Mouse (Mus musculus) liver, embryonic 16.5 days (tissue): ENCODE data around the gene Gata2. TPM values are rescaled to one million over a fixed set of nuclear protein-coding genes. Genes with fewer than 3 reads are reported as not detected.

Experiments used
- ATAC-seq: fragments of 200-750 bp; cut with Nextera tagmentation; 2 replicates; pipeline ENCODE4 v1.8.0; 2017; ENCODE audit warnings: low read depth, mild to moderate bottlenecking, moderate number of reproducible peaks, moderate library complexity
- H3K27ac ChIP-seq: fragments of 300-500 bp; sonication (generic); 2 replicates; pipeline ENCODE4 v1.5.1; 2014; ENCODE audit warnings: mild to moderate bottlenecking, low read length
- H3K27me3 ChIP-seq: fragments of 300-500 bp; sonication (generic); 2 replicates; pipeline ENCODE4 v1.6.1; 2014; ENCODE audit warnings: low read depth, low read length, mixed read lengths; ENCODE audit not compliant: control insufficient read depth, insufficient read depth
- H3K36me3 ChIP-seq: fragments of 300-500 bp; sonication (generic); 2 replicates; pipeline ENCODE4 v1.6.1; 2014; ENCODE audit warnings: mild to moderate bottlenecking; ENCODE audit not compliant: control insufficient read depth, insufficient read depth
- H3K4me1 ChIP-seq: fragments of 300-500 bp; sonication (generic); 2 replicates; pipeline ENCODE4 v1.6.1; 2014; ENCODE audit warnings: low read depth, low read length, mixed read lengths; ENCODE audit not compliant: control insufficient read depth
- H3K4me2 ChIP-seq: fragments of 300-500 bp; sonication (generic); 2 replicates; pipeline ENCODE4 v1.6.1; 2014; ENCODE audit warnings: low read depth, low read length, mixed read lengths
- H3K4me3 ChIP-seq: fragments of 300-500 bp; sonication (generic); 2 replicates; pipeline ENCODE4 v1.5.1; 2014; ENCODE audit warnings: low read depth, mild to moderate bottlenecking, low read length
- H3K9ac ChIP-seq: fragments of 300-500 bp; sonication (generic); 2 replicates; pipeline ENCODE4 v1.6.1; 2014; ENCODE audit warnings: low read depth, low read length
- H3K9me3 ChIP-seq: fragments of 300-500 bp; sonication (generic); replicated peaks from 2 replicates; pipeline ENCODE4 v1.6.1; 2016; ENCODE audit warnings: low read length; ENCODE audit not compliant: control insufficient read depth
- WGBS: fragments of 180-500 bp; shearing (Covaris S2); extraction: QIAGEN DNeasy Blood & Tissue Kit; methylation state at CpG from one replicate; pipeline ENCODE4 v1.1.7; 2014; ENCODE audit not compliant: insufficient replicate concordance; 5-methylcytosine and 5-hydroxymethylcytosine counted together
- polyA plus RNA-seq: library from polyadenylated mRNA; unstranded; fragments of >200 nt; fragmentation: Nextera tagmentation; extraction: Ambion mirVana; gene quantifications from 2 replicates; pipeline ENCODE4 v1.2.1, GENCODE M21; 2015

Gene Gata2
- polyA plus RNA-seq, 1 experiment from 2014 or later = 3.0 TPM

GRCm38 (mm10) chr6:88216199-88216598 is 22.5 kb downstream of the Gata2 start:
- 61% methylated on average over 4 of the region's 4 CpGs for WGBS
- no peaks in the 10 kb centered on the region for H3K36me3 ChIP-seq
- H3K27ac ChIP-seq = no peak overlapping the region
- no peak overlapping the region for H3K4me2 ChIP-seq
- H3K9ac ChIP-seq = no peak overlapping the region
- no peaks in the 10 kb centered on the region for H3K4me1 ChIP-seq
- peaks cover 2% of the 10 kb centered on the region for H3K9me3 ChIP-seq
- no peak for ATAC-seq
- H3K27me3 ChIP-seq = no peaks in the 10 kb centered on the region; the same call in 1 of the 2 replicates
- H3K4me3 ChIP-seq = no peak overlapping the region

- Histone ChIP-seq H3K9me3 (peaks cover 2% of the 10 kb centered on the region), H3K4me1 (no peaks in the 10 kb centered on the region), H3K27ac (no peak overlapping the region), H3K4me3 (no peak overlapping the region), H3K36me3 (no peaks in the 10 kb centered on the region), H3K4me2 (no peak overlapping the region), H3K9ac (no peak overlapping the region), H3K27me3 (no peaks in the 10 kb centered on the region; the same call in 1 of the 2 replicates)
- 27% methylated on average over 4 of the region's 4 CpGs for WGBS
- ATAC-seq = no peak
These were observed 25.4 kb downstream of the Gata2 start for GRCm38 (mm10) chr6:88219094-88219493.

- ATAC-seq = no peak
These were observed 28.3 kb downstream of the Gata2 start, which contains the start of gene Dnajb8 for GRCm38 (mm10) chr6:88221968-88222367. Gene Dnajb8 (plus strand): TSS chr6:88222268.

GRCm38 (mm10) chr6:88226570-88226994 is 32.9 kb downstream of the Gata2 start:
- H3K36me3 ChIP-seq = no peaks in the 10 kb centered on the region
- H3K9me3 ChIP-seq = no peaks in the 10 kb centered on the region
- no peaks in the 10 kb centered on the region for H3K4me1 ChIP-seq
- no peak overlapping the region for H3K27ac ChIP-seq
- no peak for ATAC-seq
- no peak overlapping the region for H3K4me3 ChIP-seq
- H3K4me2 ChIP-seq = no peak overlapping the region
- peaks cover 18% of the 10 kb centered on the region for H3K27me3 ChIP-seq
- WGBS = 18% methylated on average over 5 of the region's 5 CpGs
- H3K9ac ChIP-seq = no peak overlapping the region

More at GRCm38 (mm10) chr6:88221968-88222367, 28.3 kb downstream of the Gata2 start, which contains the start of gene Dnajb8:
- no peaks in the 10 kb centered on the region for H3K4me1 ChIP-seq
- no peak within 1 kb of the TSS for H3K4me2 ChIP-seq
- 47% methylated on average over 10 of the region's 10 CpGs for WGBS
- peaks cover 2% of the 10 kb centered on the region for H3K9me3 ChIP-seq
- H3K27me3 ChIP-seq = no peaks in the 10 kb centered on the region; the same call in 1 of the 2 replicates
- no peak within 1 kb of the TSS for H3K9ac ChIP-seq
- H3K36me3 ChIP-seq = no peaks in the 10 kb centered on the region
- no peak within 1 kb of the TSS for H3K27ac ChIP-seq
- no peak within 1 kb of the TSS for H3K4me3 ChIP-seq

GRCm38 (mm10) chr6:88227537-88227936 is 33.8 kb downstream of the Gata2 start:
- no peak for ATAC-seq
- Histone ChIP-seq H3K9me3 (no peaks in the 10 kb centered on the region), H3K27me3 (peaks cover 21% of the 10 kb centered on the region), H3K27ac (no peak overlapping the region), H3K4me3 (no peak overlapping the region), H3K9ac (no peak overlapping the region), H3K36me3 (no peaks in the 10 kb centered on the region), H3K4me2 (no peak overlapping the region), H3K4me1 (no peaks in the 10 kb centered on the region)
- WGBS = 45% methylated on average over 7 of the region's 7 CpGs

GRCm38 (mm10) chr6:88229221-88229620 is 35.5 kb downstream of the Gata2 start:
- H3K27me3 ChIP-seq = peaks cover 29% of the 10 kb centered on the region
- ATAC-seq = no peak
- no peak overlapping the region for H3K4me2 ChIP-seq
- H3K9me3 ChIP-seq = no peaks in the 10 kb centered on the region
- 43% methylated on average over 12 of the region's 12 CpGs for WGBS
- no peak overlapping the region for H3K9ac ChIP-seq
- H3K36me3 ChIP-seq = no peaks in the 10 kb centered on the region
- no peaks in the 10 kb centered on the region for H3K4me1 ChIP-seq
- no peak overlapping the region for H3K4me3 ChIP-seq
- H3K27ac ChIP-seq = no peak overlapping the region

GRCm38 (mm10) chr6:88231821-88232220 is 38.1 kb downstream of the Gata2 start:
- H3K27me3 ChIP-seq = peaks cover 53% of the 10 kb centered on the region
- no peak overlapping the region for H3K27ac ChIP-seq
- no peak overlapping the region for H3K4me3 ChIP-seq
- no peak overlapping the region for H3K4me2 ChIP-seq
- no peaks in the 10 kb centered on the region; the same call in 1 of the 2 replicates for H3K4me1 ChIP-seq
- H3K9ac ChIP-seq = no peak overlapping the region
- ATAC-seq = no peak
- 56% methylated on average over 7 of the region's 7 CpGs for WGBS
- no peaks in the 10 kb centered on the region for H3K9me3 ChIP-seq
- no peaks in the 10 kb centered on the region for H3K36me3 ChIP-seq

GRCm38 (mm10) chr6:88232221-88232620 is 38.5 kb downstream of the Gata2 start:
- H3K9ac ChIP-seq = no peak overlapping the region
- no peaks in the 10 kb centered on the region for H3K9me3 ChIP-seq
- no peak overlapping the region for H3K27ac ChIP-seq
- H3K4me3 ChIP-seq = no peak overlapping the region
- H3K4me1 ChIP-seq = no peaks in the 10 kb centered on the region; the same call in 1 of the 2 replicates
- ATAC-seq = no peak
- peaks cover 53% of the 10 kb centered on the region for H3K27me3 ChIP-seq
- H3K36me3 ChIP-seq = no peaks in the 10 kb centered on the region
- H3K4me2 ChIP-seq = no peak overlapping the region
- 48% methylated on average over 6 of the region's 6 CpGs for WGBS

- H3K27me3 ChIP-seq = peaks cover 43% of the 10 kb centered on the region
- no peak overlapping the region for H3K4me3 ChIP-seq
- no peak overlapping the region for H3K9ac ChIP-seq
- no peak overlapping the region for H3K27ac ChIP-seq
- H3K4me1 ChIP-seq = no peaks in the 10 kb centered on the region; the same call in 1 of the 2 replicates
- ATAC-seq = no peak
- H3K9me3 ChIP-seq = no peaks in the 10 kb centered on the region
- no peaks in the 10 kb centered on the region for H3K36me3 ChIP-seq
- 62% methylated on average over 8 of the region's 8 CpGs for WGBS
- no peak overlapping the region for H3K4me2 ChIP-seq
These were observed 40.3 kb downstream of the Gata2 start for GRCm38 (mm10) chr6:88233996-88234395.
